Mouse (Mus musculus): ENCODE data around the gene Plppr4. TPM values are rescaled to one million over a fixed set of nuclear protein-coding genes. Genes with fewer than 3 reads are reported as not detected.

Gene Plppr4
- not detected in 2 replicates for total RNA-seq (2015; ENCODE audit: low replicate concordance)
- not detected in 2 replicates for total RNA-seq (2017; ENCODE audit: low replicate concordance)

- ATAC-seq (replicated peaks; ENCODE audit: low FRiP score, poor library complexity, severe bottlenecking), result no peak
Observed at GRCm38 (mm10) chr3:117360528-117360927, at the start of gene Plppr4. Gene Plppr4 (minus strand): TSS chr3:117360876.

- ATAC-seq (replicated peaks; ENCODE audit: low FRiP score, poor library complexity, severe bottlenecking), result no peak
Observed at GRCm38 (mm10) chr3:117405821-117406220, 45.1 kb upstream of the Plppr4 start.

- no peak for ATAC-seq (replicated peaks; ENCODE audit: low FRiP score, poor library complexity, severe bottlenecking)
Observed at GRCm38 (mm10) chr3:117403740-117404139, 43.1 kb upstream of the Plppr4 start.

GRCm38 (mm10) chr3:117366041-117366440, 5.4 kb upstream of the Plppr4 start:
- ATAC-seq (replicated peaks; ENCODE audit: low FRiP score, poor library complexity, severe bottlenecking), result no peak

GRCm38 (mm10) chr3:117359686-117360521, 772 bp downstream of the Plppr4 start:
- ATAC-seq (replicated peaks; ENCODE audit: low FRiP score, poor library complexity, severe bottlenecking), result no peak

GRCm38 (mm10) chr3:117358981-117359628, 1.6 kb downstream of the Plppr4 start:
- ATAC-seq (replicated peaks; ENCODE audit: low FRiP score, poor library complexity, severe bottlenecking), result no peak

GRCm38 (mm10) chr3:117357367-117357766, 3.3 kb downstream of the Plppr4 start:
- ATAC-seq (replicated peaks; ENCODE audit: low FRiP score, poor library complexity, severe bottlenecking), result no peak

GRCm38 (mm10) chr3:117353940-117354339, 6.7 kb downstream of the Plppr4 start:
- no peak for ATAC-seq (replicated peaks; ENCODE audit: low FRiP score, poor library complexity, severe bottlenecking)

GRCm38 (mm10) chr3:117346351-117346750, 14.3 kb downstream of the Plppr4 start:
- no peak for ATAC-seq (replicated peaks; ENCODE audit: low FRiP score, poor library complexity, severe bottlenecking)

- no peak for ATAC-seq (replicated peaks; ENCODE audit: low FRiP score, poor library complexity, severe bottlenecking)
Observed at GRCm38 (mm10) chr3:117331502-117331901, 29.2 kb downstream of the Plppr4 start.

- no peak for ATAC-seq (replicated peaks; ENCODE audit: low FRiP score, poor library complexity, severe bottlenecking)
Observed at GRCm38 (mm10) chr3:117329485-117329884, 31.2 kb downstream of the Plppr4 start.

GRCm38 (mm10) chr3:117326551-117326950, 34.1 kb downstream of the Plppr4 start:
- ATAC-seq (replicated peaks; ENCODE audit: low FRiP score, poor library complexity, severe bottlenecking), result no peak

GRCm38 (mm10) chr3:117319671-117320070, 41.0 kb downstream of the Plppr4 start:
- ATAC-seq (replicated peaks; ENCODE audit: low FRiP score, poor library complexity, severe bottlenecking), result no peak

- no peak for ATAC-seq (replicated peaks; ENCODE audit: low FRiP score, poor library complexity, severe bottlenecking)
Observed at GRCm38 (mm10) chr3:117313339-117313738, 47.3 kb downstream of the Plppr4 start.

- ATAC-seq (replicated peaks; ENCODE audit: low FRiP score, poor library complexity, severe bottlenecking), result no peak
Observed at GRCm38 (mm10) chr3:117312097-117312496, 48.6 kb downstream of the Plppr4 start.

GRCm38 (mm10) chr3:117310801-117311368, 49.8 kb downstream of the Plppr4 start:
- no peak for ATAC-seq (replicated peaks; ENCODE audit: low FRiP score, poor library complexity, severe bottlenecking)

- no peak for ATAC-seq (replicated peaks; ENCODE audit: low FRiP score, poor library complexity, severe bottlenecking)
Observed at GRCm38 (mm10) chr3:117309580-117309910, 51.1 kb downstream of the Plppr4 start.

- ATAC-seq (replicated peaks; ENCODE audit: low FRiP score, poor library complexity, severe bottlenecking), result no peak
Observed at GRCm38 (mm10) chr3:117308895-117309579, 51.6 kb downstream of the Plppr4 start.

- no peak for ATAC-seq (replicated peaks; ENCODE audit: low FRiP score, poor library complexity, severe bottlenecking)
Observed at GRCm38 (mm10) chr3:117307555-117307954, 53.1 kb downstream of the Plppr4 start.

- ATAC-seq (replicated peaks; ENCODE audit: low FRiP score, poor library complexity, severe bottlenecking), result no peak
Observed at GRCm38 (mm10) chr3:117304037-117304436, 56.6 kb downstream of the Plppr4 start.
